Mouse (Mus musculus) heart, postnatal 0 days (tissue): ENCODE measurements around the gene Tmem132b.

Experiments used
- CTCF ChIP-seq: IDR thresholded peaks from 2 replicates; pipeline ENCODE4 v1.5.1; 2016; ENCODE audit warnings: antibody characterized with exemption, control low read depth, low read depth
- EP300 ChIP-seq: IDR thresholded peaks from 2 replicates; pipeline ENCODE4 v1.6.1; 2016; ENCODE audit warnings: antibody characterized with exemption, low read depth

GRCm38 (mm10) chr5:125617050-125617449, 85.5 kb downstream of the Tmem132b start:
- no peak for TF ChIP-seq CTCF
- no peak for TF ChIP-seq EP300
